Mouse (Mus musculus): ENCODE measurements at regions not wholly inside any gene's neighbourhood (a gene's known extent, or its start where the extent isn't known, plus 50 kb on each side); places are given as distances from the start of the nearest gene placed in this dataset.

GRCm38 (mm10) chr13:111159498-111159897, 95.3 kb upstream of the Actbl2 start:
- no peak for DNase-seq (ENCODE audit: low spot score)

- no peak for DNase-seq (ENCODE audit: low spot score)
Observed at GRCm38 (mm10) chr13:111165538-111165937, 89.3 kb upstream of the Actbl2 start.

- no peak for DNase-seq (ENCODE audit: low spot score)
Observed at GRCm38 (mm10) chr13:111170269-111171165, 84.3 kb upstream of the Actbl2 start.

- peak; percentile 37 for DNase-seq (ENCODE audit: low spot score)
Observed at GRCm38 (mm10) chr13:111179186-111179585, 75.6 kb upstream of the Actbl2 start.

GRCm38 (mm10) chr13:111183293-111183692, 71.5 kb upstream of the Actbl2 start:
- no peak for DNase-seq (ENCODE audit: low spot score)

- DNase-seq (ENCODE audit: low spot score), result no peak
Observed at GRCm38 (mm10) chr13:111185799-111186198, 69.0 kb upstream of the Actbl2 start.

- no peak for DNase-seq (ENCODE audit: low spot score)
Observed at GRCm38 (mm10) chr13:111186833-111187232, 68.0 kb upstream of the Actbl2 start.

GRCm38 (mm10) chr13:111193919-111194318, 60.9 kb upstream of the Actbl2 start:
- no peak for DNase-seq (ENCODE audit: low spot score)

GRCm38 (mm10) chr13:111194337-111194736, 60.5 kb upstream of the Actbl2 start:
- peak; percentile 28 for DNase-seq (ENCODE audit: low spot score)

- DNase-seq (ENCODE audit: low spot score), result no peak
Observed at GRCm38 (mm10) chr13:111201532-111201931, 53.3 kb upstream of the Actbl2 start.

- peak; percentile 72 for DNase-seq (ENCODE audit: low spot score)
Observed at GRCm38 (mm10) chr13:111204580-111205285, 50.1 kb upstream of the Actbl2 start.

Measured in layer of hippocampus, adult 11-12 months (tissue).